Mouse (Mus musculus): Measurements from ENCODE around the gene Erich2. TPM values are rescaled to one million over a fixed set of nuclear protein-coding genes. Genes with fewer than 3 reads are reported as not detected.
"Not testable (repeated sequence)": the region's sequence is repeated elsewhere in the genome, so short reads cannot be mapped to it uniquely, and the experiment has no call there.

Gene Erich2
- total and polyA plus RNA-seq, 3 experiments, result 1.0 TPM; not detected in 2

- intact Hi-C loops (cut with DNase I), result no loop called here
- no peaks in the 10 kb centered on the region for H3K79me2 ChIP-seq (replicated peaks; ENCODE audit: control insufficient read depth, insufficient read depth, low read length)
- WGBS, result 25% methylated on average over 1 of the region's 1 CpGs
Observed at GRCm38 (mm10) chr2:70505229-70505628, 3.4 kb upstream of the Erich2 start.

GRCm38 (mm10) chr2:70505896-70506295, 2.7 kb upstream of the Erich2 start:
- Histone ChIP-seq H3K79me2 (replicated peaks; ENCODE audit: control insufficient read depth, insufficient read depth, low read length) (no peaks in the 10 kb centered on the region), H3K36me3 (ENCODE audit: control insufficient read depth, insufficient read depth, low read length) (no peaks in the 10 kb centered on the region), H3K4me1 (ENCODE audit: control insufficient read depth, insufficient read depth, low read length) (no peaks in the 10 kb centered on the region), H3K4me3 (no peak overlapping the region), H3K27me3 (ENCODE audit: control insufficient read depth, insufficient read depth, low read length) (0 out of 2 replicates have a peak, but pooled peaks cover 1% of the 10 kb centered on the region), H3K27ac (no peak overlapping the region), H3K9ac (ENCODE audit: low read depth, low read length) (no peak overlapping the region)
- no peak for DNase-seq
- TF ChIP-seq CTCF (IDR thresholded peaks at IDR 0.05), result no peak
- TF ChIP-seq POLR2A (IDR thresholded peaks at IDR 0.05; ENCODE audit: insufficient read depth, low read depth, low read length), result no peak
- TF ChIP-seq EP300 (IDR thresholded peaks at IDR 0.05; ENCODE audit: insufficient read depth, low read depth, low read length), result no peak
- intact Hi-C loops (cut with DNase I), result no loop called here
- 45% methylated on average over 4 of the region's 4 CpGs for WGBS

More at GRCm38 (mm10) chr2:70505229-70505628, 3.4 kb upstream of the Erich2 start:
- H3K9ac ChIP-seq (ENCODE audit: low read depth, low read length), result no peak overlapping the region
- H3K27me3 ChIP-seq (ENCODE audit: control insufficient read depth, insufficient read depth, low read length), result 0 out of 2 replicates have a peak, but pooled peaks cover 1% of the 10 kb centered on the region
- no peaks in the 10 kb centered on the region for H3K4me1 ChIP-seq (ENCODE audit: control insufficient read depth, insufficient read depth, low read length)
- no peak overlapping the region for H3K4me3 ChIP-seq
- no peak overlapping the region for H3K27ac ChIP-seq
- no peak for DNase-seq
- TF ChIP-seq POLR2A (IDR thresholded peaks at IDR 0.05; ENCODE audit: insufficient read depth, low read depth, low read length), result no peak
- no peak for TF ChIP-seq EP300 (IDR thresholded peaks at IDR 0.05; ENCODE audit: insufficient read depth, low read depth, low read length)
- peak; percentile 11; the same call in 1 of the 2 replicates for TF ChIP-seq CTCF (IDR thresholded peaks at IDR 0.05)
- H3K36me3 ChIP-seq (ENCODE audit: control insufficient read depth, insufficient read depth, low read length), result no peaks in the 10 kb centered on the region

- DNase-seq, result no peak
- no peak for TF ChIP-seq CTCF (IDR thresholded peaks at IDR 0.05)
- TF ChIP-seq EP300 (IDR thresholded peaks at IDR 0.05; ENCODE audit: insufficient read depth, low read depth, low read length), result no peak
- TF ChIP-seq POLR2A (IDR thresholded peaks at IDR 0.05; ENCODE audit: insufficient read depth, low read depth, low read length), result no peak
- no peak overlapping the region for H3K27ac ChIP-seq
- intact Hi-C loops (cut with DNase I), result no loop called here
- no peak overlapping the region for H3K4me3 ChIP-seq
- no peaks in the 10 kb centered on the region for H3K36me3 ChIP-seq (ENCODE audit: control insufficient read depth, insufficient read depth, low read length)
- H3K79me2 ChIP-seq (replicated peaks; ENCODE audit: control insufficient read depth, insufficient read depth, low read length), result no peaks in the 10 kb centered on the region
- H3K9ac ChIP-seq (ENCODE audit: low read depth, low read length), result no peak overlapping the region
- WGBS, result 69% methylated on average over 2 of the region's 2 CpGs
- H3K4me1 ChIP-seq (ENCODE audit: control insufficient read depth, insufficient read depth, low read length), result no peaks in the 10 kb centered on the region
- 0 out of 2 replicates have a peak, but pooled peaks cover 1% of the 10 kb centered on the region for H3K27me3 ChIP-seq (ENCODE audit: control insufficient read depth, insufficient read depth, low read length)
Observed at GRCm38 (mm10) chr2:70506372-70506771, 2.2 kb upstream of the Erich2 start.

GRCm38 (mm10) chr2:70509021-70509632, 508 bp downstream of the Erich2 start:
- TF ChIP-seq CTCF (IDR thresholded peaks at IDR 0.05) (peak; percentile 73), EP300 (IDR thresholded peaks at IDR 0.05; ENCODE audit: insufficient read depth, low read depth, low read length) (no peak), POLR2A (IDR thresholded peaks at IDR 0.05; ENCODE audit: insufficient read depth, low read depth, low read length) (no peak)
- peak overlapping the region; percentile 55 for H3K9ac ChIP-seq (ENCODE audit: low read depth, low read length)
- WGBS, result under 1% methylated on average over 49 of the region's 56 CpGs
- no peaks in the 10 kb centered on the region for H3K79me2 ChIP-seq (replicated peaks; ENCODE audit: control insufficient read depth, insufficient read depth, low read length)
- no peaks in the 10 kb centered on the region for H3K36me3 ChIP-seq (ENCODE audit: control insufficient read depth, insufficient read depth, low read length)
- peak overlapping the region; percentile 51 for H3K4me3 ChIP-seq
- no peak overlapping the region for H3K27ac ChIP-seq
- 0 out of 2 replicates have a peak, but pooled peaks cover 1% of the 10 kb centered on the region for H3K27me3 ChIP-seq (ENCODE audit: control insufficient read depth, insufficient read depth, low read length)
- intact Hi-C loops (cut with DNase I), result no loop called here
- no peaks in the 10 kb centered on the region for H3K4me1 ChIP-seq (ENCODE audit: control insufficient read depth, insufficient read depth, low read length)
- peak; percentile 81 to 82 for DNase-seq

- H3K27ac ChIP-seq; H3K4me1 ChIP-seq (ENCODE audit: control insufficient read depth, insufficient read depth, low read length); H3K27me3 ChIP-seq (ENCODE audit: control insufficient read depth, insufficient read depth, low read length); H3K36me3 ChIP-seq (ENCODE audit: control insufficient read depth, insufficient read depth, low read length); H3K4me3 ChIP-seq; H3K79me2 ChIP-seq (replicated peaks; ENCODE audit: control insufficient read depth, insufficient read depth, low read length); intact Hi-C loops (cut with DNase I); H3K9ac ChIP-seq (ENCODE audit: low read depth, low read length): not testable (repeated sequence)
- TF ChIP-seq CTCF (IDR thresholded peaks at IDR 0.05), result peak; percentile 54
- peak; percentile 15 to 33 for DNase-seq
- 44% methylated on average over 7 of the region's 7 CpGs for WGBS
Observed at GRCm38 (mm10) chr2:70538283-70538682, 29.7 kb downstream of the Erich2 start.

- TF ChIP-seq EP300 (IDR thresholded peaks at IDR 0.05; ENCODE audit: insufficient read depth, low read depth, low read length), result no peak
- TF ChIP-seq CTCF (IDR thresholded peaks at IDR 0.05), result no peak
- TF ChIP-seq POLR2A (IDR thresholded peaks at IDR 0.05; ENCODE audit: insufficient read depth, low read depth, low read length), result no peak
- intact Hi-C loops (cut with DNase I), result loop anchor here (10.0 kb wide), 1 partner anchor 276 kb away; no protein-coding TSS in a partner anchor
Observed at GRCm38 (mm10) chr2:70550671-70551070, 42.1 kb downstream of the Erich2 start.

More at GRCm38 (mm10) chr2:70550671-70551070, 42.1 kb downstream of the Erich2 start:
- H3K4me1 ChIP-seq (ENCODE audit: control insufficient read depth, insufficient read depth, low read length), result no peaks in the 10 kb centered on the region
- no peak overlapping the region for H3K27ac ChIP-seq
- no peak overlapping the region for H3K9ac ChIP-seq (ENCODE audit: low read depth, low read length)
- no peak overlapping the region for H3K4me3 ChIP-seq
- no peak for DNase-seq
- H3K27me3 ChIP-seq (ENCODE audit: control insufficient read depth, insufficient read depth, low read length), result no peaks in the 10 kb centered on the region
- H3K79me2 ChIP-seq (replicated peaks; ENCODE audit: control insufficient read depth, insufficient read depth, low read length), result no peaks in the 10 kb centered on the region
- H3K36me3 ChIP-seq (ENCODE audit: control insufficient read depth, insufficient read depth, low read length), result no peaks in the 10 kb centered on the region
- WGBS, result 53% methylated on average over 6 of the region's 6 CpGs
